Mouse (Mus musculus): ENCODE data around the gene Mpdu1. TPM values are rescaled to one million over a fixed set of nuclear protein-coding genes. Genes with fewer than 3 reads are reported as not detected.
A peak's percentile ranks its signal among the peaks of the same experiment; 100 is the strongest.

Gene Mpdu1
- polyA plus RNA-seq (2012; rRNA removed), result 174 and 178 TPM in 2 replicates

- Histone ChIP-seq H3K27me3 (ENCODE audit: control insufficient read depth, insufficient read depth, low read length) (no peaks in the 10 kb centered on the region), H3K36me3 (ENCODE audit: control insufficient read depth, insufficient read depth, low read length) (peaks cover 18% of the 10 kb centered on the region), H3K27ac (ENCODE audit: control insufficient read depth, insufficient read depth, low read length) (peak within 1 kb of the TSS; percentile 87), H3K4me1 (replicated peaks; ENCODE audit: control insufficient read depth, insufficient read depth, low read length) (peaks cover 17% of the 10 kb centered on the region), H3K4me3 (ENCODE audit: control insufficient read depth, insufficient read depth, low read length) (peak within 1 kb of the TSS; percentile 65)
- under 1% methylated on average over 48 of the region's 48 CpGs for WGBS
- TF ChIP-seq CTCF (IDR thresholded peaks at IDR 0.05; ENCODE audit: borderline replicate concordance, control insufficient read depth, extremely low read depth, insufficient read depth, low read length, poor library complexity) (peak; percentile 47; the same call in 1 of the 2 replicates), POLR2A (IDR thresholded peaks at IDR 0.05; ENCODE audit: control insufficient read depth, extremely low read depth, insufficient read depth, low read length, poor library complexity) (peak; percentile 88)
- peak; percentile 90 for DNase-seq
These were observed at the start of gene Mpdu1 for GRCm38 (mm10) chr11:69662213-69662966. Gene Mpdu1, minus strand, starts transcription at chr11:69662642.

DNA sequence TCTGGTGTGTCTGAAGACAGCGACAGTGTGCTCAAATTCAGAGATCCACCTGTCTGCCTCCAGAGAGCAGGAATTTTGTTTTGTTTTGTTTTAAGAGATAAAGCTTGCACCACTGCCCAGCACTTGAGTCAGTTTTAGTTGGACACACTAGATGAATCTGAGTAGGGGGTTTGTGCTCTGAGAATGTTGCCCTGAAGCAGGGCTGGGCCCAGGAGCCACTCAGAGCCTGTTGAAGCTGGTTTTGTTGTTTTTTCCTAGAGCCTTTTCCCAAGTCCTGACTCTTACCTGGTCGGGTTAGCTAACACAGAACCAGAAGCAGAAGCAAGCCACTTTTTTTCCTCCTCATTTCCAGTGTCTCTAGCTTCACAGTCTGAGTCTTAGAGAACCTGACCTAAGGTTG is 48.6 kb upstream of the Mpdu1 start:
- Histone ChIP-seq H3K4me3 (ENCODE audit: control insufficient read depth, insufficient read depth, low read length) (no peak overlapping the region), H3K27ac (ENCODE audit: control insufficient read depth, insufficient read depth, low read length) (no peak overlapping the region), H3K36me3 (ENCODE audit: control insufficient read depth, insufficient read depth, low read length) (no peaks in the 10 kb centered on the region), H3K27me3 (ENCODE audit: control insufficient read depth, insufficient read depth, low read length) (no peaks in the 10 kb centered on the region), H3K4me1 (replicated peaks; ENCODE audit: control insufficient read depth, insufficient read depth, low read length) (no peaks in the 10 kb centered on the region)
- 90% methylated on average over 2 of the region's 2 CpGs for WGBS
- DNase-seq, result no peak
- TF ChIP-seq CTCF (IDR thresholded peaks at IDR 0.05; ENCODE audit: borderline replicate concordance, control insufficient read depth, extremely low read depth, insufficient read depth, low read length, poor library complexity) (no peak), POLR2A (IDR thresholded peaks at IDR 0.05; ENCODE audit: control insufficient read depth, extremely low read depth, insufficient read depth, low read length, poor library complexity) (no peak)

DNA sequence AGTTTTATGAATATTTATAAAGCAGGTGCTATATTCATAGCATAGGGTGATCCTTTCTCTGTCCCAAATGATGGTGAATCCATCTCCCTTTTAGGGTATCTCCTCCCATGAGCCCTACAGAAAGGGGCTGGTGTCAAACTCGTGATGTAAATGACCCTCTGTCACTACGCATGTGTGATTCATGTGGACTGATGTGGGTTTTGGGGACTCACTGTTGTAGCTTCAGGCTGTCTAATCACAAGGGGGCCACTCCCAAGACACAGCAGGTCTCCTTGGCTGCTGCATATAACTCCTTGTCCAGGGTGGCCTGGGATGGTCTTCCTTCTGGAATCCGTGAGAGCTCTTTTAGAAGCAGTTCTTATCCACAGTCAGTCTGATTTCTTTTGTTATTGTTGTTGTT is 48.0 kb upstream of the Mpdu1 start:
- Histone ChIP-seq H3K4me3 (ENCODE audit: control insufficient read depth, insufficient read depth, low read length) (no peak overlapping the region), H3K36me3 (ENCODE audit: control insufficient read depth, insufficient read depth, low read length) (no peaks in the 10 kb centered on the region), H3K4me1 (replicated peaks; ENCODE audit: control insufficient read depth, insufficient read depth, low read length) (no peaks in the 10 kb centered on the region), H3K27me3 (ENCODE audit: control insufficient read depth, insufficient read depth, low read length) (no peaks in the 10 kb centered on the region), H3K27ac (ENCODE audit: control insufficient read depth, insufficient read depth, low read length) (no peak overlapping the region)
- 92% methylated on average over 3 of the region's 3 CpGs for WGBS
- TF ChIP-seq POLR2A (IDR thresholded peaks at IDR 0.05; ENCODE audit: control insufficient read depth, extremely low read depth, insufficient read depth, low read length, poor library complexity) (no peak), CTCF (IDR thresholded peaks at IDR 0.05; ENCODE audit: borderline replicate concordance, control insufficient read depth, extremely low read depth, insufficient read depth, low read length, poor library complexity) (no peak)
- DNase-seq, result no peak

GRCm38 (mm10) chr11:69709554-69710446 is 47.4 kb upstream of the Mpdu1 start:
- WGBS, result 80% methylated on average over 11 of the region's 11 CpGs
- Histone ChIP-seq H3K4me1 (replicated peaks; ENCODE audit: control insufficient read depth, insufficient read depth, low read length) (no peaks in the 10 kb centered on the region), H3K4me3 (ENCODE audit: control insufficient read depth, insufficient read depth, low read length) (no peak overlapping the region), H3K27ac (ENCODE audit: control insufficient read depth, insufficient read depth, low read length) (no peak overlapping the region), H3K27me3 (ENCODE audit: control insufficient read depth, insufficient read depth, low read length) (no peaks in the 10 kb centered on the region), H3K36me3 (ENCODE audit: control insufficient read depth, insufficient read depth, low read length) (no peaks in the 10 kb centered on the region)
- no peak for TF ChIP-seq POLR2A (IDR thresholded peaks at IDR 0.05; ENCODE audit: control insufficient read depth, extremely low read depth, insufficient read depth, low read length, poor library complexity)
- TF ChIP-seq CTCF (IDR thresholded peaks at IDR 0.05; ENCODE audit: borderline replicate concordance, control insufficient read depth, extremely low read depth, insufficient read depth, low read length, poor library complexity), result no peak
- no peak for DNase-seq

DNA sequence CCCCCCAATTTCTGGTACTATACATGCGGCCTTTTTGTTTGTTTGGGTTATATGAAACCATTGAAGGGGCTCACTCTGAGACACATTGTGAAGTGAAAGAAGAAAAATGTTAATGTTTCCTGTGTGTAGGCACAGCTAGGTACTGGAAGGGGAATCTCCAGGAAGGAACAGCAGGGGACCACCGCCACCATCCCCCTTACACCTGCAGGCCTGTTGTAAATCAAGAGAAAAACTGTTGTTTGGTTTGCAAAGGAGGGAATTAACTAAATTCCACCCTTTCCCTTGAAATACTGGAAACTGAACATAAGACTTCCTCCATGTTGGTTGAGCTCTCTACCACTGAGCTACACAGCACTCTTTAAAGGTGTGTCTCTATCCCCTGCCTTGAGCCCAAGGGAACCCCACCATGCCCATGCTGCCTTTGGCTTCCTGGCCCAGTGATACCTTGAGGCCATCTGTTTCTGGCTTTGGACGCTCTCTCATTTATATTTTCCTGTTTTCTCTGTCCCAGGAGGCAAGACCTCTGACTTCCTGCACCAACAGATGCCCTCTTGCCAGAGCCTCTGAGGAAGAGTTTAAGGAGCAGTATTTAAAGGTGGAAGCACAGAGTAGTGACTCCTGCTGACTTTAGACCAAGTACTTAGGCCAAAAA is 46.3 kb upstream of the Mpdu1 start:
- WGBS, result 95% methylated on average over 3 of the region's 3 CpGs
- H3K4me1 ChIP-seq (replicated peaks; ENCODE audit: control insufficient read depth, insufficient read depth, low read length), result no peaks in the 10 kb centered on the region
- H3K36me3 ChIP-seq (ENCODE audit: control insufficient read depth, insufficient read depth, low read length), result no peaks in the 10 kb centered on the region
- no peak overlapping the region for H3K4me3 ChIP-seq (ENCODE audit: control insufficient read depth, insufficient read depth, low read length)
- DNase-seq, result no peak
- no peaks in the 10 kb centered on the region for H3K27me3 ChIP-seq (ENCODE audit: control insufficient read depth, insufficient read depth, low read length)
- TF ChIP-seq CTCF (IDR thresholded peaks at IDR 0.05; ENCODE audit: borderline replicate concordance, control insufficient read depth, extremely low read depth, insufficient read depth, low read length, poor library complexity) (no peak), POLR2A (IDR thresholded peaks at IDR 0.05; ENCODE audit: control insufficient read depth, extremely low read depth, insufficient read depth, low read length, poor library complexity) (no peak)
- no peak overlapping the region for H3K27ac ChIP-seq (ENCODE audit: control insufficient read depth, insufficient read depth, low read length)

DNA sequence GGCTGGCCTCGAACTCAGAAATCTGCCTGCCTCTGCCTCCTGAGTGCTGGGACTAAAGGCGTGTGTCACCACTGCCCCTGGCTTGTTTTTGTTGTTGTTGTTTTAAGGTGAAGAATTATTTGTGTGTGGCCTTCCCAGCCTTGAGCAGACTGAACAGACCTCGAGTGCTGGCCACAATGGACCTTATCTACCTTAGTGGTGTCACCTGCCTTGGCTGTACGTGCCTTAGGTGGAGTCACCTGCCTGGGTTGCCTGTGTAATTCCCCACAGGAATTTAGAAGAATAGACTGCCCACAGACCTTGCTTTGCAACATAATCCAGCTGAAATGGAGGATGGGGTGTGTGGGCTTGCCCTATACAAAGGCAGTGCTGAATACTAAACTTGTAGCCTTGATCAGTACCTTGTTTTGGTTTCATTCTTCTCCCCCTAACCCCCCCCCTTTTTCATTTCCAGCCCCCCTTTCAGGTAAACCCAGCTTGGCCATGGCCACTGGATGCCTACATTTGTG is 45.5 kb upstream of the Mpdu1 start:
- 95% methylated on average over 4 of the region's 4 CpGs for WGBS
- TF ChIP-seq CTCF (IDR thresholded peaks at IDR 0.05; ENCODE audit: borderline replicate concordance, control insufficient read depth, extremely low read depth, insufficient read depth, low read length, poor library complexity), result no peak
- TF ChIP-seq POLR2A (IDR thresholded peaks at IDR 0.05; ENCODE audit: control insufficient read depth, extremely low read depth, insufficient read depth, low read length, poor library complexity), result no peak
- Histone ChIP-seq H3K4me3 (ENCODE audit: control insufficient read depth, insufficient read depth, low read length) (no peak overlapping the region), H3K36me3 (ENCODE audit: control insufficient read depth, insufficient read depth, low read length) (no peaks in the 10 kb centered on the region), H3K4me1 (replicated peaks; ENCODE audit: control insufficient read depth, insufficient read depth, low read length) (no peaks in the 10 kb centered on the region), H3K27me3 (ENCODE audit: control insufficient read depth, insufficient read depth, low read length) (no peaks in the 10 kb centered on the region), H3K27ac (ENCODE audit: control insufficient read depth, insufficient read depth, low read length) (no peak overlapping the region)
- no peak for DNase-seq
